Mouse (Mus musculus) testis, adult 2 months (tissue): ENCODE results near the gene Prtg.

Experiments used
- CTCF ChIP-seq: fragments of 200-500 bp; IDR thresholded peaks from 2 replicates; pipeline ENCODE4 v1.5.1; 2012; ENCODE audit warnings: low read depth, mild to moderate bottlenecking, inconsistent platforms, low read length, moderate library complexity; ENCODE audit not compliant: control insufficient read depth, insufficient read depth, insufficient replicate concordance
- POLR2A ChIP-seq: fragments of 200-500 bp; IDR thresholded peaks from 2 replicates; pipeline ENCODE4 v1.6.1; 2012; ENCODE audit warnings: low read depth, mild to moderate bottlenecking, inconsistent platforms, low read length, moderate library complexity; ENCODE audit not compliant: control insufficient read depth

DNA sequence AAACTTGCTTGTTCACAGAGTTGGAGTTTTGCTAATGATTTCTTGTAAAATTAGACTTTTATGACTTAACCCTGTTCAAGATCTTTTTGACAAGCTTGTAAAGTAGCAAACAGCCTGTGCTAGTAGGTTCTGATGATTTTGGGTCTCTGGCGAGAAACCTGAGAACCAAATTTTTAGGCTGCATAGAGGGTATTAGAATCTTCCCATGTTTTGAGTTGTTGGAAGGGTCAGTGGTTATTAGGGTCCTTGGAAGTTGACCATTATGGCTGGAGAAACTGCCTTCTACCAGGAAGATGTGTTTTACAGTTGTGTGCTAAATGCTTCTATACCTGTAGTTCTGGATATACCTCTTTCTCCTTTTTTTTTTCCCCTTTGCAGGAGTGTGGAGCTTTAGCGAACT is 2.4 kb downstream of the Prtg start:
- TF ChIP-seq POLR2A, result no peak
- no peak for TF ChIP-seq CTCF
